Mouse (Mus musculus): ENCODE data around the gene Hoxb6. TPM values are rescaled to one million over a fixed set of nuclear protein-coding genes. Genes with fewer than 3 reads are reported as not detected.

Gene Hoxb6
- total and polyA plus RNA-seq, 3 experiments, result 0.53 to 1.1 TPM; not detected in 1

- Histone ChIP-seq H3K4me2 (ENCODE audit: insufficient read depth, low read depth, poor library complexity, severe bottlenecking) (no peak overlapping the region), H3K27ac (ENCODE audit: insufficient read depth, low read depth) (no peak overlapping the region), H3K4me1 (ENCODE audit: control insufficient read depth in 1 of 2, insufficient read depth in 2 of 2) (no peaks in the 10 kb centered on the region), H3K4me3 (replicated peaks in 1 of 3; ENCODE audit: low read depth in 2 of 3, low read length in 2 of 3, poor library complexity in 1 of 3) (no peak overlapping the region), H3K36me3 (replicated peaks in 1 of 2; ENCODE audit: control insufficient read depth in 1 of 2, insufficient read depth in 1 of 2, low read length in 1 of 2) (peaks cover 0 to 2% of the 10 kb centered on the region in 2 experiments), H3K9me3 (replicated peaks; ENCODE audit: low read length) (no peaks in the 10 kb centered on the region), H3K9ac (ENCODE audit: insufficient read depth, low read depth) (no peak overlapping the region), H3K27me3 (replicated peaks) (no peaks in the 10 kb centered on the region), H3K79me2 (replicated peaks; ENCODE audit: control insufficient read depth, extremely low read depth, insufficient read depth, poor library complexity, severe bottlenecking) (no peaks in the 10 kb centered on the region)
- no peak for DNase-seq (ENCODE audit: extremely low read depth)
- in situ Hi-C loops (cut with MboI; ENCODE audit: low pct_ligation_motif_present, low pct_unique_long_range_greater_than_20kb, low sequenced_read_pairs), result no loop called here
- TF ChIP-seq TCF12 (IDR thresholded peaks at IDR 0.05; ENCODE audit: low read depth, low read length) (no peak), USF1 (IDR thresholded peaks at IDR 0.05; ENCODE audit: low read depth, low read length) (no peak), GABPA (IDR thresholded peaks at IDR 0.05; ENCODE audit: insufficient replicate concordance, low read depth, low read length) (no peak), ELF1 (IDR thresholded peaks at IDR 0.05; ENCODE audit: low read depth, low read length) (no peak), MYC (IDR thresholded peaks at IDR 0.05; ENCODE audit: low read depth, low read length) (no peak), MEF2A (IDR thresholded peaks at IDR 0.05; ENCODE audit: borderline replicate concordance, low read depth, low read length) (no peak), TBP (conservative IDR thresholded peaks at IDR 0.05; ENCODE audit: low read depth, low read length) (no peak), USF2 (conservative IDR thresholded peaks at IDR 0.05; ENCODE audit: low read depth, low read length) (no peak), JUN (IDR thresholded peaks at IDR 0.05; ENCODE audit: insufficient read depth, low read depth, low read length) (no peak), CHD1 (IDR thresholded peaks at IDR 0.05; ENCODE audit: low read depth, low read length) (no peak), RAD21 (IDR thresholded peaks at IDR 0.05; ENCODE audit: low read depth, low read length) (no peak), POLR2AphosphoS2 (IDR thresholded peaks at IDR 0.05; ENCODE audit: low read depth, low read length) (no peak), IRF4 (IDR thresholded peaks at IDR 0.05; ENCODE audit: low read depth, low read length) (no peak), MAX (IDR thresholded peaks at IDR 0.05; ENCODE audit: low read length) (no peak)
- dilution Hi-C loops (cut with MboI; ENCODE audit: extremely low pct_ligation_motif_present, extremely low pct_unique_long_range_greater_than_20kb, low sequenced_read_pairs), result no loop called here
Measured at GRCm38 (mm10) chr11:96332618-96333032, 40.3 kb downstream of the Hoxb6 start.

GRCm38 (mm10) chr11:96333241-96334001 lies 41.1 kb downstream of the Hoxb6 start:
- H3K9me3 ChIP-seq (replicated peaks; ENCODE audit: low read length), result no peaks in the 10 kb centered on the region
- in situ Hi-C loops (cut with MboI; ENCODE audit: low pct_ligation_motif_present, low pct_unique_long_range_greater_than_20kb, low sequenced_read_pairs), result no loop called here
- DNase-seq (ENCODE audit: extremely low read depth), result no peak
- no peak overlapping the region for H3K27ac ChIP-seq (ENCODE audit: insufficient read depth, low read depth)
- TF ChIP-seq RCOR1 (conservative IDR thresholded peaks at IDR 0.05; ENCODE audit: low read depth, low read length) (no peak), MYC (IDR thresholded peaks at IDR 0.05; ENCODE audit: low read depth, low read length) (no peak), MAFK (IDR thresholded peaks at IDR 0.05; ENCODE audit: insufficient replicate concordance, low read length) (no peak), SMC3 (IDR thresholded peaks at IDR 0.05; ENCODE audit: low read depth, low read length) (no peak), MAZ (IDR thresholded peaks at IDR 0.05; ENCODE audit: low read depth, low read length) (no peak), TBP (conservative IDR thresholded peaks at IDR 0.05; ENCODE audit: low read depth, low read length) (no peak), MXI1 (IDR thresholded peaks at IDR 0.05; ENCODE audit: low read depth, low read length) (no peak), CHD1 (IDR thresholded peaks at IDR 0.05; ENCODE audit: low read depth, low read length) (no peak), CHD2 (IDR thresholded peaks at IDR 0.05; ENCODE audit: low read length) (no peak), USF2 (conservative IDR thresholded peaks at IDR 0.05; ENCODE audit: low read depth, low read length) (no peak), GABPA (IDR thresholded peaks at IDR 0.05; ENCODE audit: insufficient replicate concordance, low read depth, low read length) (no peak), JUND (conservative IDR thresholded peaks at IDR 0.05; ENCODE audit: low read depth, low read length) (no peak), ZKSCAN1 (IDR thresholded peaks at IDR 0.05; ENCODE audit: borderline replicate concordance, low read depth, low read length) (no peak), ZMIZ1 (IDR thresholded peaks at IDR 0.05; ENCODE audit: low read depth, low read length) (no peak)
- dilution Hi-C loops (cut with MboI; ENCODE audit: extremely low pct_ligation_motif_present, extremely low pct_unique_long_range_greater_than_20kb, low sequenced_read_pairs), result no loop called here
- no peak overlapping the region for H3K9ac ChIP-seq (ENCODE audit: insufficient read depth, low read depth)
- no peaks in the 10 kb centered on the region for H3K4me1 ChIP-seq (ENCODE audit: control insufficient read depth in 1 of 2, insufficient read depth in 2 of 2)
- H3K79me2 ChIP-seq (replicated peaks; ENCODE audit: control insufficient read depth, extremely low read depth, insufficient read depth, poor library complexity, severe bottlenecking), result no peaks in the 10 kb centered on the region
- peaks cover 0 to 2% of the 10 kb centered on the region in 2 experiments for H3K36me3 ChIP-seq (replicated peaks in 1 of 2; ENCODE audit: control insufficient read depth in 1 of 2, insufficient read depth in 1 of 2, low read length in 1 of 2)
- no peak overlapping the region for H3K4me2 ChIP-seq (ENCODE audit: insufficient read depth, low read depth, poor library complexity, severe bottlenecking)
- H3K27me3 ChIP-seq (replicated peaks), result peaks cover 3% of the 10 kb centered on the region
- no peak overlapping the region for H3K4me3 ChIP-seq (replicated peaks in 1 of 3; ENCODE audit: low read depth in 2 of 3, low read length in 2 of 3, poor library complexity in 1 of 3)
